Mouse (Mus musculus): Measurements from ENCODE around the gene Mettl6.

Mettl6 gene

DNA sequence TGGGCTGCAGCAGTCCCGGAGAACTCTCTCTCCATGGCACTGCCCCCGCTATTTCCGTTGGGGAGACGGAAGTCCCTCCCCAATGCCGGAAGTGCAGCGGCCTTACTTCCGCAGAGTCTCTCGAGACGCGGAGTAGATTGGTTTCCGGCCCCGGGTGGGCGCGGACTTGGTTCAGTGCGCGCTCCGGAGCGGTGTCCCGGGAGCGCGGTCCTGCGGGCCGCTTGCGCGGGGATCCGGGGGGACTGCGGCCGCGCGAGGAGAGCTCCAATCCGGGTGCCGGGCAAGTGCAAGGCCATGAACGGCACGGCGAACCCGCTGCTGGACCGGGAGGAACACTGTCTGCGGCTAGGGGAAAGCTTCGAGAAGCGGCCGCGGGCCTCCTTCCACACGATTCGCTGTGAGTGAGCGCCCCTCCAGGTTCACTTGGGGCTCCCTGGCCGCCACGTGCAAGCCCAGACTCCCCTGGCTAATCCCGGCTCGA, at the start of gene Mettl6:
Mettl6 (minus strand) TSS at position 66 of the 481 bp plus-strand sequence.
- peak; percentile 94 for DNase-seq

DNA sequence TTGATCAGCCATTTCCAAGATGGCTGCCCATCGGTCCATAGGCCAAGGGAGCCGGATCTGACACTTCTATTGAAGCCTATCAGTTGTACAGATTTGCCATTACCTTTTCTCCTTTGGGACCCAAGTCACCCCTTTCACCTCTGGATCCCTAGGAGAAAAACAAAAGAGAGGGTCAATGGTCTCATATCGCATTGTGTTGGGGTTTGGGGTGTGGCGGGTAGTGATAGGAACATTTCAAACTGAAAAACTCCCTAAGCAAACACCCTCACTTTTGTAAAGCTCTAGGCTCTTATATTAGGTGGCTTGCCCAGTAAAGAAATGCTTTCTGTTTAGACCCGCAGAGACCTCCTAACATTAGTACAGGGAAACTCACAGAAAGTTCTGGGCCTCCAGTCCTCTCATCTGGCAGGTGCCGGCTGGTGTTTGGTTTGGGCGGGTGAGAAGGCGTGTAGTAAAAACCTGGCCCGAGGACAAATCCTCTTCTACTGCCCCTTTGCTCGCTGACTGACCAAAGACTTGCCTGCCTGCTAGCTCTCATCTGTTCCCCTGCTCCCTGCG, 49.1 kb upstream of the Mettl6 start:
- DNase-seq = no peak

DNA sequence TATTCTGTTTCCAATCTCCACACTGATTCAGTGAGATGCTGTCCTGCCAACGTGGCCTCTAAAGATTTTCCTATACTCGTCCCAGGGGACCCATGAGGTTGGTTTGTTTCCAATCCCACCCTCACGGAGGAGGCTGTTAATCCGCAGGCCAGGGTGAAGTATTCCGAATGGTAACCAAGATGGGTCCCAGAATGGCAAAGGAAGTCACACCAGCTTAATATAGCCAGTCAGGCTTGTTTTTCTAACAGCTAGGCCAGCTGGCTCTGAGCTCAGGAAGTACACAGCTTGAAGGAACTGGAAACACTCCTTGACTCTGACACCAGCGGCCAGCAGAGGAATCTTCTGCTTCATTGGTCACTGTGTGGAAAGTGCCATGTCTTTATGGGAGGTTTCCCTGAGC, 42.5 kb upstream of the Mettl6 start:
- DNase-seq = no peak

DNA sequence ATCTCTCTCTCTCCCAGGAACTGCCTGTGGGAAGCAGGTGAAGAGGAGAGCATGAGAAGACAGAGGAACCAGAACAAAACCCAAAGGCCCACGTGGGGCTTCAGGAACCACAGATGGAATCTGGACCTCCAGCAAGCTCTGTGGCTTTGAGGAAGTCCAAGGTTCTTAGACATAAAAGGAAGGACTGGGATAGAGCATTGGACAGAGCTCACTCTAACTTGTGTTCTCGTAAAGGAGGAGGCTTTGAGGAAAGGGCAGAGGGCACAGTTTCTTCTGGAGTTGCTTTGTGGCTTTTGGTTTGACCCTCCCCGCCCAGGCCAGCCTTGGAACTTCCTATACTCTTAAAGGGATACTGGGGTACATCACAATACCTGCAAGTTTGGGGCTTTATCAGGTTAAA, 37.8 kb upstream of the Mettl6 start:
- no peak for DNase-seq

DNA sequence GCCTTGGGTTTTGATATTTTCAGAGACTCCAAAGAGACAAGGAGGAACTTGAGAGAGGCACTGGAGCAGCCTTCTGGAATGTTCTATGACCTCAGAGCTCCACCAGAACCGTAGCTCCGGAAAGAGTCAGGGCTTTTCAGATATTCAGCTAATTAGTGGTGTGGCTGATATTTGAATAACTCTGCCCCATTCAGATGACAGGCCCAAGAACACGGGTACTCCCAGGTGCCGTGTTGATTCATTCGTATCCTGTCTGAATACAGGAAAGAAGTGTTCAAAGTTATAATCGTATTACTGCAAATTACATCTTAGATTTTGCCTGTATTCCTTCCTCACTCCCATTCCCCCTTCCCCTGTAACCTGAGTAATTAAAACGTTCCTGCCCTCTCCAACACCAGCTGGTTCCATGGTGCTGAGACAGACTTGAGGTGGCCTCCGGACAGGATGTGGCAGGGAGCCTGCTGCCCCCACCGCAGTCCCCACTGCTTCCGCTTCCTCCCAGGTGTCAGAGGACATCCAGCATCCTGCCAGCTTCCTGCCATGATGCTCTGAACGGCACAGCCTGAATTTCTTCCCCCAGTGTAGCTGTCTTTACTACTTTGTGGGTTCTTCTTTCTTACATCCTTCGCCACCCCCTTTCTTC, 36.8 kb upstream of the Mettl6 start:
- no peak for DNase-seq

DNA sequence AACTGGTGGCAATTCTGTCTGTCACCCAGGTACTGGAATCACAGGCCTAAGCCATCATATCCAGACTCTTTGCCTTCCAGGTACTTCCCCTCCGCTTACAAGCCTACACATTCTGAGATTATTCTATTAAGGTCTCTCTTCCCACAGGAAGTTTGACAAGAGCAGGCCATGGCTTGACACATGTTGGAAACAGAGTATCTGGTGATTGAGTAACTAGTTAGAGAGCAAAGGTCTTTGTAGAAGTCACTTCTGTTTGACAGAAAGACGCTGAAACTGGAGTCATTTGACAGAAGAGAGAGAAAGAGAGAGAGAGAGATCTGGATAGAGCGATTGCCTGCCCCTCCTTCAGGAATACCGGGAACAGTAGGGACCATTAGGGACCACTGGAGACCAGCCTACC, 36.0 kb upstream of the Mettl6 start:
- no peak for DNase-seq

DNA sequence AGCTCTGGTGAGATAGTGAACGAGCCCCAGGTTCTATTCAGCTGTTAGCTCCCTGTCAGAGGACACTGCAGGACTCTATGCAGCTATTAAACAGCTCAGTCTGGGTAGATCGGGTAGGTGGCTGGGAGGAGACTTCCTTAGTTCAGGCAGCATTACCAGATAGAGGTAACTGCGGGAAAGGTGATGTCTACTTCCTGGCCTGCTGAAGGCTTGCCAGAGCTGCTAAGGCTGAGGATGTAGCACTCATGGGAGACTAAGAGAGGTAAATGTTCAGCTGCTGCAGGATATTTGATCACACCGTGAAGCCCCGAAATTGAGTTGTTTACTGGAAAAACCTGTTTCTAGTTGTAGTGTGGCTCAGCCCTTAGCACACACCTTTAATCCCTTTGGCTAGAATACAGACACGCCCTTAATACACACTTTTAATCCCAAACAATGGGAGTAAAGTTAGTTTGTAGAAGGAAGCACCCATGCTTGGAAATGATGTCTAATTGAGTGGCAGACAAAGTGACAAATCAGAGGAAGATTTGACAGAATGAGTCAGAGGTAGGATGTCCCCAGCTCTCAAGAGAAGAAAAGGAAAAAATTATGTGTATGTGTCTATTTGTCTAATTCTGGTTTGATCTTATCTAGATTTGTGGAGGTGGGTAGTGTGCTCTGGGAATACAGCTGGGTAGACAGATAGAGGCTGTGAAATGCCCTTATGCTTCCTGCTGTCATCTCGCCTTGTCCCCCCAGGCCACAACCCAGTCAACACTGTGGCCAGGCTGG, 30.4 kb upstream of the Mettl6 start:
- no peak for DNase-seq

DNA sequence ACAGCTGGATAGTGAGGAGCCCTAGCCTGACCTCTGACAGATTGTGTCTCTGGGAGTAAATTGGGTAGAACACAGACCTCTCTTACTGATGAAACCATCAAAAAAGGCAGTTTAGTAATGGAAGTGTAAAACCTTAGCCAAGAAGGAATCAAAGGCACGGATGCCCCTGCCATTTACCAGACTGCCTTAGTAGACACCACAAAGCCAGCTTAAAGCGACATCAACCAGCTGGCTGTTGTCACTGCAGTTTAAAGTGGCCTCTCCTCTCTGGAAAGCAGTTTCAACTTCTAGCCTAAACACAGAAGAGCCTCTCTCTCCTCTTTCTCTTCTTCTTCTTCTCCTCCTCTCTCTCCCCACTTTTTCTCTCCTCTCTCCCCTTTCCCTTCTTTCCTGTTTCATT, 26.5 kb upstream of the Mettl6 start:
- DNase-seq = no peak

DNA sequence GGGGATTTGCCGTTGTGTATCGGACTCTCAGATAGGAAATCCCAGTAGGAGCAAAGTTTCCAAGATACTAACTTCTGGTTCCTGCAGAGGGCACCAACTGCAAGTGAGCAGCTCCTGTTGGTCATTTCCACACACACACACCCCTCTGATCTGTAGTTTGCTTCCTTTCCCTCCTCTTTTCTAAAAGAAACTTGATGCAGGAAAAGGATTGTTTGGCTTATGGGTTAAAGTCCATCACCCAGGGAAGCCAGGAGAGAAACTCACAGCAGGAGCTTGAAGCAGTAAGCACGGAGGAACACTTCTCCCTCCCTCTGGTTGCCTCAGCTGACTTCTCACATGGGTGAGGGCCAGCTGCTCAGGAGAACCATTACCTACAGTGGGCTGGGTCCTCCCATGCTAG, 24.3 kb upstream of the Mettl6 start:
- DNase-seq = no peak

DNA sequence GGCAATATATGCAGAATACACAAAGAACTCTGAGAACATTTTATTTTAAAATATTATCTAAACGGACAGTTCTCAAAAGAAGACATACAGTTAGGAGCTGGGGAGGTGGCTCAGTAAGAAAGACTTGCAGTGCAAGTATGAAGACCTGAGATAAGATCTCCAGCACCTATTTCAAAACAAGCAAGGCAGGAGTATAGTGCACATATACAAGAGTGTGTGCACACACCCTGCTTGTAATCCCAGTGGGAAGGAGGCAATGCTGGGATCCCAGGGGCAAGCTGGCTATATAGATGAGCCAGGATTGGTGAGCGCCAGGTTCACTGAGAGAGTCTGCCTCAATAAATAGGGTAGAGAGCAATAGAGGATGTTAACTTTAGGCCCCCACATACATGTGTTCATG, 21.1 kb upstream of the Mettl6 start:
- DNase-seq = no peak

DNA sequence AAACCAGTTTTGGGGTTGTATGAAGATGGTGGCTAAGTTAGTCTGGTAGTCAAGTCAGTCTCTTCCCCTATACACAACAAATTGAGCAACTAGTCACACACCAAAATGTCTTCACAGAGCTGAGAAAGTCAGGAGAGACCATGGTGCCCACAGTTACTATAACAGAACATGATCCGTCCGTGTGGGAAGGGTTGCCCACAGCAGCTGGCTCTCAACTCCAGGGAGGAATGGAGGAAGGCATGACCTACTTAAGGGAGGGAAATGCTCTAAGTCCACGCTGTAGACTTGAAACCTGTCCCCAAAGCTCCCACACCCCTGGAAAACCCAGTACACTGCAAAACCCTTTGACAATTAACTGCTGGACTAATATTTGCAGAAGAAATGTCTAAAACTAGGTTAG, 15.5 kb upstream of the Mettl6 start:
- no peak for DNase-seq

DNA sequence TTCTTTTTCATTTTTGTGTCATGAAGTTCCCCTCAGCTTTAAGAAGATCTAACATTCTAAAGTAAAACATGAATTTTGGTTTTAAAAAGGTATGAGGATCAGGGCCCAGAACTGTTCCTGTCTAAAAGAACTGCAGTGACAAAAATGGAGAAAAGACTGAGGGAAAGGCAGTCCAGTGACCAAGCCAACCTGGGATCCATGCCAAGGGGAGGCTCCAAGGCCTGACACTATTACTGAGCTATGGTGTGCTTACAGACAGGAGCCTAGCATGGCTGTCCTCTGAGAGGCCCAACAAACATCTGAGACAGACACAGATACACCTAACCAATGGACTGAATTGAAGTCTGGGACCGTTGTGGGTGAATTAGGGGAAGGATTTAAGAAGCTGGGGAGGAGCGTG, 15.1 kb upstream of the Mettl6 start:
- no peak for DNase-seq

DNA sequence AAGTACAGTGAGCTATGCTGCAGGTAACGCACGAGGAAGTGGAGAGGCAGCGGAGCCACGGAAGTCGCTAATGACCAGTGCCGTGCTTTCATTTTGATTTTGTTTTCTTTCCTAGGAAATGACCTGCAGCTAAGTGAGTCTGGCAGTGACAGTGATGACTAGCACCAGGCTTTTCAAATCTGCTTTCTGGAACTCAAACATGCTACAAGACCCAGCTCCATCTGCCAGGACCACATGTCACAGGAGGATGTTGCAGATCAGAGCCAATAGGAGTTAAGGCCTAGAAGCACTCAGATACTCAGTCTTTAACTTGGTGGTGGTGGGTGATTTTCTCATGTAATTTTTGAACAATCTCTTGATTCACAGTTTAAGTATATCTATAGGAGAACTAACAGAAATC, 11.6 kb upstream of the Mettl6 start:
- DNase-seq = no peak

DNA sequence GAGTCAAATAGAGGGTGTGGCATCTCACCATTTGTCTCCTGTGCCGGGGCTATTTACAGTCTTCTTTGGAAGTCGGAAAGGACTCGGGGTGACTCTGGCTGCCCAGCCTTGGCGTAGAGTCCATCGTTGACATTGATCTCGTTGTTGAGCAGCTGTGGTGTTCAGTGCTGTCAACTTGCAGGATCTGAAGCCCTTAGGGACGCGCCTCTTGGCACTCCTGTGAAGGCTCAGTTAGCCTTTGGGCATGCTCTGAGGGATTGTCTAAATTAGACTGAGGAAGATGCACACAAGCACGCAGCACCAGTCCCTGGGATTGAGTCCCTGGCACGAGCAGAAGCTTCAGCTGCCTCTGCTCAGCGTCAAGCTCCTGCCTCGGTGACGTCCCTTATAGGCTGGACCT, 8.6 kb upstream of the Mettl6 start:
- no peak for DNase-seq

DNA sequence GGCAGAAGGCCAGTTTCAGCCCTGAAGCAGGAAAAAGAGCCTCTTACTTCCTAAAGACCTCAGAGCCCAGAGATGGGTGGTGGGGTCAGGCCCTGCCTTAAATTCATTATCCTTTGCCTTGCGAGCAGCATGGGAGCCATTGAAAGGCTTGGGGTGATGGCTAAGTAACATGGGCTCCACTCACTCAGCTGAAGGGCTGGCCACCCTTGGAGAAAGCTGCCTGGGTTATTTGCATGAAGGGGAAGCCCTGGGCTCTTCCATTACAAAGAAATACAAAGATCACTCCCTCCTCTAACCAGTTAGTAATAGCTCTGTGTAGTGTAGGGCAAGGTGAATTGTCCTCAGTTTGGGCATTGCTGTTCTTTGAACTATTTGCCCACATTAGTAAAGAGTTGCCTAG, 4.7 kb upstream of the Mettl6 start:
- no peak for DNase-seq

DNA sequence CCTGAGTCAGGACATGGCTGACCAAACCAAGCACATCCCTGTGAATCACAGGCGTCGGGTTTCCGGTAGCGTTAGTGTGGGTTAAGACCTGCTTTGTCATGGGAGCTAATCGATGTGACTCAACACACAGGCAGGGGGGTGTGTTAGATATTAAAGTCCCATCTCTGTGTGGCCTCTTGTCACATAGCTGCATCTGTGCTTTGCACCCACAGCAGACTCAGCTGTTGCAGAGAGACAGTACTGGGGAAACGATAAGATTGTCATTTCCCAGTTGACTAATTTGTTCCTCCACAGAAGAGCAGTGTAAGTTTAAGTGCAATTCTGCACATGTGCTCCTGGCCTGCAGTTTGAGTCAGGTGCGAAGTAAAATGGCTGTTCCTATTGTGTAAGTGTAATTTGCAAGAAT, 1.4 kb upstream of the Mettl6 start:
- no peak for DNase-seq

DNA sequence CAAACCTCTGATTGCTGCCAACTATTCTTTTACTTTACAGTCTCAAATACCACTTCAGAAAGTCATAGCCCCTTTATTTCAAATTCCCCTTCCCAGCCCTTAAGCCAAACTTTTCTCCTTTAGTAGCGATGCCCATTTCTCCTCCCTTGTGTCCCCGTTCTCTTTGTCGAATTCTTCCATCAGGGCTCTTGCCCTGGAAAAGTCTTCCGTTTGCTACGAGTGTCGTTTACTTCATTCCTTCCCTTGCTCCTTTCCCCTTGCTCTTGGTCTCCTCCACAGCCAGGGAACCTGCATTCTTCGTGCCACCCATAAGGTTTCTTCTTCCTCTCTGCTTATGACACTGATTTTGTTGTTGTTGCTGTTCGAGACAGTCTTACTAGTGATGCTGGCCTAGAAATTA, 698 bp upstream of the Mettl6 start:
- DNase-seq = no peak

DNA sequence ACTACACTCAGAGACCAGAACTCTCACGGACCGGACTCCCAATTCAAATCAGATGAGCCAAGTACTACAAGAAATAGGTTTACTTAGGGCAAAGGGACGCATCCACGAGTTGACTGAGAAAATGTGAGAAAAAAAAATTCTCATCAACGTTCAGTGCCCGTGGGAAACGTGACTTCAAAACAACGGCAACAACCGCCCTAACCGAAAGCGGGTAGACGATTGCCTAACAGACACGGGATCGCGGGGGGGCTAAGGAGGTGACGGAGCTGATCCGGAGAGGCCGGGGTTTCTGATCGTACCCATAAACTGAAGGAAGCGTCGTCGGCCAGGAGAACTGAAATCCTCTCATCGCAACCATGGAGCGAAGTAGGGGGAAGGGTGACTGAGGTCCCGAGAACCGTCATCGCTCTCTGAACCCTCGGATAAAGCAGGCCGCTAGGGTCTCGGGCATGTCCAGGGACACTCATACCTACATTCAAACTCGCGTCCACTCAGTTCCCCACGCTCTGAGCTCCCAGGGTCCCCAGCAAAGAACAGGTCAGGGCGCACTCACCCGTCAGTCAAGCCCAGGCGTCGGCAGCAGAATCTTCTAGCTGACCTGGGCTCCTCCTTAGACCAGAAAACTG, 378 bp downstream of the Mettl6 start, which contains the start of gene Eaf1:
Eaf1 (plus strand) TSS at position 51 of the 626 bp plus-strand sequence.
- no peak for DNase-seq

DNA sequence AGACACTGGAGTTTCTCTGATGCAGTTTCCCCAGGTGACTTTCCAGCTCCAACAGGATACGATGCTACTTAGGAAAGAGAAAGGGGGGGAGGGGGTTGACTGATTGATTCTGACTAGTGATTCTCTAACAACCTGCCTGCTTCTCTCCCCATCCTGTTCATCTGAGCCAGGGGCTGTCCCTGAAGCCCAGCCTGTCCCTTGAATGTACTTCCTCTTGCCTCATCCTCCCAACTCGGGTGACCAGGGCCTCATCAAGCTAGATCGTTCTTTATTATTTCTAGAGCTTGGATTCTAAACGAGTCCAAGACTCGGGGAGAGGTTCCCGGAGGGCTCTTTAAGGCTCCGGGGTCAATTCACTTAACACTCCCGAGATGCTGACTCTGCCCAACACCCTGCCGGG, 939 bp downstream of the Mettl6 start:
- DNase-seq = no peak

DNA sequence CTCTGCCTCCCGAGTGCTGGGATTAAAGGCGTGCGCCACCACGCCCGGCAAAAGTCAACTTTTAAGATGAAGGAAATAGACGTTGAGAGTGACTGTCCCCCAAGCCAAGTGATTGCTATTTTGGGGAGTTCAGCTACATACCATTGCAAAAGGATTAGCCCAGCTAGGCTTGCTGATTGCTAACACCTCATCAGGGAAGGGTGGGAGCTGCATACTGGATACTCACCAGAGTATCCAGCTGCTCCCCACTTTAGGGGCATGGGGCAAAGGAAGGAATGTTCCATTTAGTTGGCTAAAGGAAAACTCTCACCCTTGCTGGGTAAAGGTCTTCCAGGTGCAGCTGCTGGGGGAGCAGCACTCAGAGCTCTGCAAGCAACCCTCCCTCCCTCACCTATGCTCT, 6.8 kb downstream of the Mettl6 start:
- DNase-seq = no peak

DNA sequence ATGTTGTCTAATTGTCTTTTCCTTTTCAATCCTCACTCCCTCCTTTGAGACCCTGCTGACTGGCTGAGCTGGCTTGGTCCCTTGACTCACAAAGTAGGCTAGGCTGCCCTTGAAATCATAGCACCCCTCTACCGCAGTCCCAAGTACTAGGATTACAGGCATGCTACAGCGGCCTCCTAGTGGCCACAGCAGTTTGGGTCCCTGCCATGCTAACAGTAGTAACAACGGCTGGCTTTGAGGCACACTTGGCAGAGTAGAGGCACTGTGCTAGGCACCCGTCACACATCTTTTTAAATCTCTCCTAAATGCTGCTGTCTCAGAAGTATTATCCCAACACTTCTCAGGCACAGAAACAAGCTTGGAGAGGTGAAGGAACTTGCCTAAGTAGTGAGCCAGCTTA, 8.4 kb downstream of the Mettl6 start:
- no peak for DNase-seq

DNA sequence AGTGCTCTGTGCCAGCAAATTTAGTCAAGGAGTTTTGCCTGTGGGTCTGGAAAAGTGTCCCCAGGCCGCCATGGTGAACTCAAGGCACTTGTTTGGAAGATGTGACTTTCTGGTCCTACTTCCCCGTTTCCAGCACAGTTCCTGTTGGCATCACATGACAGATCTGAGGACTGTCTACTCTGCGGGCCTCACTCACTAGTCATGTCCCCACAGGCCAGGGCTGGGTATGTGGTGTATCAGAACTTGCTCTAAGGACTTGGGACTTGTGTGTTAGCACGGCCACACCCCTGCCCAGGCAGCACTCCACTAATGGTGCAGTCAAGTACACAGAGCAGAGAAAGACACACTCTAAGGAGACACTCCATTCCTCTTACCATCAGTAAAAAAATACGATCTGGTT, 12.4 kb downstream of the Mettl6 start:
- DNase-seq = no peak

DNA sequence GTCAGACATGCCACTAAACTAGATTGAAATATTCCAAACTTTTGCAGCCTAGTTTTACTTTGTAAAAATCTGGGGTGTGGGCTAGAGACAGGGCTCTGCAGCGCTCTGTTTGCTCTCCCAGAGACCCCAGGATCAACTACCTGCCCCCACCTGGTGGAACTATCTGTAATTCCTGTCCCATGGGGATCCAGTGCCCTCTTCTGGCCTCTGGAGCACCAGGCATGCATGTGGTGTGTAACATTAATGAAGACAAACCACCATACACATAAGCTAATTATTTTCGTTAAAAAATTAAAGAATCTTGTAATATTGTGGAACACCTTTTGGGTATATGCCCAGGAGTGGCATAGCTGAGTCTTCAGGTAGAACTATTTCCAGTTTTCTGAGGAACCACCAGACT, 21.5 kb downstream of the Mettl6 start:
- no peak for DNase-seq

Measured in right cerebral cortex, adult 18-20 months (tissue).